Comparison of ENCODE assay signal across 8 mouse cellular contexts in the genomic region with DNA sequence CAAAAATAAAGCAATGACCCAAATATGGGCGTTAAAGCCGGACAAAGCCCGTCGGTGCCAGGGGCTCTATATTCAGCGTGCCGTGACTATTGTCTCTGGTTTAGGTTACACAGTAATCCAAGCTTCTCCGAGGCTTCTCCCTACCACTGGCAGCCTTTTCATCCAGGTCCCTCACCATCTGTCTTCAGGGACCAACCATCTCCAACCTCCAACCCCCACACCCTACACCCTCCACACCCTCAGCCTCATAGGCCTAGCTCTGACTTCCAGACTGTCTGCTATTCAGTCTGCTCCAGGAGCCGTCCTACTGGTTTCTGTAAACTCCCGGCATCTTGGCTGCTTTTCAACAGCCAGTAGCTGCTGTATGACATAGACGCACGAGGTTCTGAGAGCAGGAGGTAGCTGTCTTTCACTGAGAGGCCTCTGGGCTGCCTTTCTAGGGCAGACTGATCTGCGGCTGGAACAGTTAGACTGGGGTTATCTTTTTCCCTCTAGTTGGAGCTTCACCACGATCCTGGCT. TPM values are rescaled to one million over a fixed set of nuclear protein-coding genes. Genes with fewer than 3 reads are reported as not detected.
A peak's percentile ranks its signal among the peaks of the same experiment; 100 is the strongest.
DNase-seq lines count a peak whose midpoint lies in the region; ATAC-seq lines count a peak whose summit lies in the region.
"Had no signal": no experiment of that assay in that cellular context is flagged by ENCODE, and none has a peak within 500 bp of the region (broad histone marks: within the 10 kb centered on the region; RNA-seq: fewer than 3 reads in every experiment).

No protein-coding gene starts in this region.

- peak; percentile 25 for ATAC-seq in hindbrain, embryonic 16.5 days

- peak overlapping the region; percentile 97 for H3K27ac ChIP-seq in hindbrain, embryonic 16.5 days (ENCODE audit: low read depth, low read length)

- H3K36me3 ChIP-seq in hindbrain, embryonic 16.5 days (ENCODE audit: control insufficient read depth, insufficient read depth, low read length) = no peaks in the 10 kb centered on the region

- H3K9ac ChIP-seq in hindbrain, embryonic 16.5 days (ENCODE audit: low read depth, low read length) = peak overlapping the region; percentile 39; the same call in 1 of the 2 replicates

- no peaks in the 10 kb centered on the region for H3K9me3 ChIP-seq in hindbrain, embryonic 16.5 days (ENCODE audit: control insufficient read depth, low read length)

- peaks cover 33% of the 10 kb centered on the region for H3K4me1 ChIP-seq in hindbrain, embryonic 16.5 days (ENCODE audit: control insufficient read depth, insufficient read depth, low read depth, low read length)

- H3K27me3 ChIP-seq in hindbrain, embryonic 16.5 days (replicated peaks; ENCODE audit: control insufficient read depth, insufficient read depth, low read length) = no peaks in the 10 kb centered on the region

- H3K4me3 ChIP-seq in hindbrain, embryonic 16.5 days (ENCODE audit: low read length) = no peak overlapping the region

- peak overlapping the region; percentile 78; the same call in 1 of the 2 replicates for H3K4me2 ChIP-seq in hindbrain, embryonic 16.5 days (ENCODE audit: low read length)

- peak; percentile 86 for DNase-seq in Muller cell, postnatal 12 days (ENCODE audit: inconsistent ontology term)
- DNase-seq in cerebellum, adult 9-10 months = peak; percentile 70
- DNase-seq in frontal cortex, postnatal 25 days (ENCODE audit: low spot score in 2 of 2) = peak; percentile 48 to 49
- peak; percentile 67 to 76 for DNase-seq in left cerebral cortex, postnatal 10 days (ENCODE audit: extremely low spot score in 1 of 2, low spot score in 2 of 2)
- DNase-seq in lung, postnatal 4 days = peak; percentile 77 to 83
- peak; percentile 77 for DNase-seq in skeletal muscle tissue, adult 2 months (ENCODE audit: low read depth, low spot score)

- 7% methylated on average over 13 of the region's 13 CpGs for WGBS in hindbrain, embryonic 16.5 days

- intact Hi-C loops in left cerebral cortex, postnatal 10 days (cut with DNase I) = no loop called here

RNA-seq across cellular contexts. Expression of gene Tex44, which starts 9.2 kb away (rescaled TPM):
- not detected in 2 replicates for polyA plus RNA-seq in hindbrain, embryonic 16.5 days (2015; fragmentation: Nextera tagmentation; extraction: Ambion mirVana)
- total RNA-seq in left cerebral cortex, postnatal 10 days (2021) = not detected
- total RNA-seq: gastrocnemius, postnatal 4 days had no signal

RNA-seq across cellular contexts. Expression of gene Nmur1, which starts 9.3 kb away (rescaled TPM):
- polyA plus RNA-seq in hindbrain, embryonic 16.5 days (2015; fragmentation: Nextera tagmentation; extraction: Ambion mirVana) = 0.13 TPM in 1 of 2 replicates, not detected in the other
- total RNA-seq in left cerebral cortex, postnatal 10 days (2021) = under 1 TPM in 1 of 2 experiments, not detected in 1; 0.63 TPM
- total RNA-seq: gastrocnemius, postnatal 4 days had no signal
